Mouse (Mus musculus) liver (tissue): ENCODE measurements at regions not wholly inside any gene's neighbourhood (a gene's known extent, or its start where the extent isn't known, plus 50 kb on each side); places are given as distances from the start of the nearest gene placed in this dataset.
"Not testable (repeated sequence)": the region's sequence is repeated elsewhere in the genome, so short reads cannot be mapped to it uniquely, and the experiment has no call there.

Experiments used
- DNase-seq: peaks from one replicate; pipeline ENCODE4 v3.0.0-alpha.2; 2020; ENCODE audit warnings: mixed read lengths

DNA sequence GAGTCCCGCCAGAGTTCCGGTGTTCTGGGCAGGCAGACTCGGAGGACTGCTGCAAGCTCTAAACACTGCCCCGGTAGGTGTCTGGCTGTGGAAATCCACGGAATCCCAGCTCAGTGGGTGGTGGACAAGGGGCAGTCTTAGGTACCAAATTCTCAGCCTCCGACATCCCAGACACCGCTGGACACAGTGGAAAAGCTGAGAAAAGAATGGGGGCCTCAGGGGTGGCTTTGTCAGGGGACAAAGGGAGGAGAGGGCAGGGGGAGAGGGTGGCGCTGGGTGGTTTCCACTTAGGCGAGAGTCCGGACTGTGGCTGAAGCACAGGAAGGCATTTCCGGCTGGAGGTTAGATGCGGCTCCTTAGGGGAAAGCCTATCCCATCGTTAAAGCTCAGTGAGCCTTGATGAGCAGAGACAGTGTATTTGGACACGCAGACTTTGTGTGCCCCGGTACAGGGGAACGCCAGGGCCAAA, 217.5 kb upstream of the Zpld1 start:
- no peak for DNase-seq

DNA sequence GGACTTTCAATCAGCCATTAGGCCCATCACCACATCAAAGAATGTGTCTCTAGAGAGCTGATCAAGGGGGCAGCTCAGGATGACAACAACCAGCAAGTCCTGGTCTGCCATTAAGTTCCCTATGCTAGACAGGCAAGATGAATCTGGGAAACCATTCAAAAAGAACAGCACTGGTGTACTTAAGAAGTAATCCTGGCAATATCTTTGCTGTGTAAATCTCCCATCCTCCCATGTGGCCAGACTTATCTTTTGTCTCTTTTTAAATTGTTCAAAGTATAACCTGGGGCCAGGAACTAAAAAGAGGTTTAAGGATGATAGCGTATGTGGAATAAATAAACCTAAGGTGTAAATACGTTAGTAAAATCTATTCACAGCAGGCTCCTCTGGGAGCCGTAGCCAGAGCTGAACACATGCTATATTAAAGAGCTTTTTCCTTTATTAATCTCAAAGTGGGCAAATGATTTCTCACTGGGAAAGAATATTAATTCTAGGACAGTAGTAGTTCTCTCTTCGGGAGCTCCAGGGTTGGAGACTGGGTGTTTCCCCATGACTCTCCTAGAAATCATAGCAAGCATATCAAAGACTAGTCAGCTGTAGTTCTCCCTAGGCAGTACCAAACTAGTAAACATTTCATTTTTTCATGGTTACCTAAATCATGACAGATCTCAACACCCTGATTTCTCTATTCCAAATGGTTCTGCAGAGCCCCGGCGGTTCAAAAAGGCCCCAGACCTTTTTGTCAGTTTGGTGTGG, 216.8 kb upstream of the Zpld1 start:
- no peak for DNase-seq

DNA sequence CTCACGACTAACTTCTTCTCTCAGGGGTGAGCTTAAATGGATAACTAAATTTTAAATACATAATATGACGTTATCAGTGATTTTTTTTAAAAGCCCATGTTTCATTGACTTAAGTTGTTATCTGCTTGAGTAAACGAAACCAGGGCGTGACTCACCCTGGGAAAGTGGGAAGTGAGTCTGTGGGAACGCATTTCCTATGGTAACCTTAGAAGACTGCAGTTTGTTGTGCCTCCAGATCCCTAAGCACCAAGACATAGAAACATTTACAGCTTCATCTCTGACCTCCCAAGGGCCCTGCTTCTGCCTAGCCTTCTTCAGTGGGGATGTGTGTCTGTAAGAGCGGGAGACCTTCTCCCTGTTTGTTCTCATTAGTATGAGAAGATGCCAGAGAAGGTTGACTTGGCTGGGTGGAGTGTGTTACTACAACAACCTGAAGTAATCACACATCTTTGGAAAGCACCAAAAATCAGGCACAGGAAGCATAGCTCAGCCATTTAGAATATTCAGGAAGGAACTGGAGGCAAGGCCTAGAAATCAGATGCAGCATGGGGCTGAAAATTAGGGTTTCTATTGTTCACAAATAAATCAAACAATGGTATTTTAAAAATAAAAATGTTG, 207.1 kb upstream of the Zpld1 start:
- DNase-seq = no peak

DNA sequence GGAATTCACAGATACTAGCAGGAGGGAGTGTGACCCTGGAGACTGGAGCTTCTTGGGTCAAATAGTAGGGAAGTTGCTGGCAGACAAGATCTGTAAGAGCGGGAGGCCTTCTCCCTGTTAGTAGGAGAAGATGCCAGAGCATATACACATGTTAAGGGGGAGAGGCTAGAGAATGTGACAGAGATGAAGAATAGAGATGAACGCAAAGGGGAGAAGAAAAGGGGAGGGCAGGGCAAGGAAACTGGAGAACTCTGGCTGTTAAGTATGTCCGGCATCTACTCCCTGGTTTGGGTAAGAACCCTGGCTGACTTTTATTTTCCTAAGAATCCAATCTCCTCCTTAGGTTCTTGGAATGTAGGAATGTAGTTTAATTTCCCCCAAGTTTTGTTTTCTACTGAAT, 206.5 kb upstream of the Zpld1 start:
- no peak for DNase-seq

DNA sequence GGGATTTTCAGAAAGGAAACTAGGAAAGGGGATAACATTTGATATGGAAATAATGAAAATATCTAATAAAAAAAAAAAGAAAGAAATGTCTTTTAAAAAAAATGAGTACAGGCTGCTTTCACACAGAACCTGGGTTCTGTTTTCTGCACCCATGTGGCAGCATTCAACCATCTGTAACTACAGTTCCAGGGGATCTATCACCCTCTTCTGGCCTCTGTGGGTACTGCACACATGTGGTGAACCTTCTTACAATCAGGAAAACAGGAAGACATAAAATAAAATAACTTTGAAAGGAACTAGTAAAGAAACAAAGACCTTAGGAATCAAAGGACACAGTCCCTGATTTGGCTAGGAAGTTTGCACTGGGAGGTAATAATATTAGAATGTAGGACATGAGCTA, 205.5 kb upstream of the Zpld1 start:
- DNase-seq = no peak

DNA sequence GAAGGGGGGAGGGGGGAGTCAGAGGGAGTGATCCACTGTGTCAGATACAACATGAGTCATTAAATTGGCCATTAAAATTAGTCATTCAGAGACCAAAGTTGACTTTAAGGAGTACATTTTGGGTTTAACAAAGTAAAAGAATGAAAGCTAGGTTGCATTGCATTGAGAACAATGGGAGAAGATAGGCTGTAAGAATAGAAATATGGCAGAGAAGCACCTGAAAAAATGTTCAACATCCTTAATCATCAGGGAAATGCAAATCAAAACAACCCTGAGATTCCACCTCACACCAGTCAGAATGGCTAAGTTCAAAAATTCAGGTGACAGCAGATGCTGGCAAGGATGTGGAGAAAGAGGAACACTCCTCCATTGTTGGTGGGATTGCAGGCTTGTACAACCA, 202.0 kb upstream of the Zpld1 start:
- DNase-seq = not testable (repeated sequence)

DNA sequence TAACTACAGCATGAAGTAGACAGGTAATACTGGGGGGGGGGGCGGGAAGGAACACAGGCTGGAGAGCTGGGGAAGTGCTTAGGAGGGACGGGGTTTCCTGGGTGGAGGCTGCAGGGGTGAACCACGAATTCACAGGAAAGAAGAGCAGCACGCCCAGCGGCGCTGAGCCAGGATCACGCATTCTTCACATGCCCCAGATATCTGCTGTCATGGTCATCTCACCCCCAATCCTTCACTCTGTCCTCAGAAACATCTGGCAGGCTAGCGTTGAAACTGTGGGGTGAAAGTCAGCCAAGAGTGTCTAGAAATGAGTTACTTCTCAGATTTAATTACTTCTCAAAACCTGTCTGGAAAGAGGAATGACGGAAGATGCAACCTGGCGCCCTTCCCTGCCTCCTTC, 197.3 kb upstream of the Zpld1 start:
- peak; percentile 19 for DNase-seq

DNA sequence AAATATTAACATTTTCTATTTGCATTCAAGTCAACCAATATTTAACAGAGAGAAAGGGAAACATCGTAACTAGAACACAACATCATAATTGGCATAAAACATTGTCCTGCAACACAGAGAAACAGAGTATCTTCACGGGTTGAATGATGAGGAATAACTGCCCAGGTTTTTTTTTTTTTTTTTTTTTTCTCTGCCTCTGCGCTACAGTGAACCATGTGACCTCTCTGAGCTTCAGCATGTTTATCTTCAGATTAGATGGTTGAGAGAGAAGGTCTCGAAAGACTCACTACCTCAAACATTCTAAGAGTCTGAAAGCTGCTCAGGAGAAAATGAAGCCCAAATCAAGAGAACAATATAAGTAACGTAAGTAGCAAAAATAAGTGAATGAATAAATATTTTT, 196.4 kb upstream of the Zpld1 start:
- no peak for DNase-seq

DNA sequence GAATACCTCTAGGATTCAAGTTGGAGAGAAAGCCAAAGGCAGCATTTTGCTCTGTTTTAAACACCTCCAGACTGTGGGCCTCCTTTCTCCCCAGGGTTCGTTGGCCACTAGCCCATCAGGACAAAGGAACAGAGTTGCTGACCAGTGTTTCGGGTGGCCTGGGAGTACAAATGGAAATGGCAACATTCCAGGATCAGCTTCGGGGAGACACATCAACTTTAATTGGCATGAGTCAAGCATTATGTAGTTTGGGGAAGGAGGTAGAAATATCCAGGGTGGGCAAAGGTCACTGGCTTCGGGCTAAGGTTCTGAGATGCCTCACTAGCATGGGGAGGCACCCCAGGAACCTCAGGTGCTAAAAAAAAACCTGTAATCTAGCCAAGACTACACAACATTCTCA, 194.3 kb upstream of the Zpld1 start:
- DNase-seq = no peak

DNA sequence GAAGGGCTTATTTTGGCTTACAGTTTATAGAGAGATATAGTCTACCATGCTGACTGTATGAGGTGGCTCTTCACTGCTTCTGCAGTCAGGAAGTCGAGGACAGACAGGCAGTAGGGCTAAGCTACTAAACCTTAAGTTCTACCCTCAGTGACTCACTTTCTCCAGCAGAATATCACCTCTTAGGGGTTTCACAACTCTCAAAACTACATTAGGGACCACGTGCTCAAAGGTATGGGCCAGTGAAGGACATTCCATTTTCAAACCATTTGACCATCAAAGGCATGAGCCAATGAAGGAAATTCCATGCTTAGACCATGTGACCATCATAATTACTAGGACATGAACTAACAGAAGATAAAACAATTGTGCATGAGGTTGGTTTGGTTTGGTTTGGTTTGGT, 186.6 kb upstream of the Zpld1 start:
- no peak for DNase-seq

DNA sequence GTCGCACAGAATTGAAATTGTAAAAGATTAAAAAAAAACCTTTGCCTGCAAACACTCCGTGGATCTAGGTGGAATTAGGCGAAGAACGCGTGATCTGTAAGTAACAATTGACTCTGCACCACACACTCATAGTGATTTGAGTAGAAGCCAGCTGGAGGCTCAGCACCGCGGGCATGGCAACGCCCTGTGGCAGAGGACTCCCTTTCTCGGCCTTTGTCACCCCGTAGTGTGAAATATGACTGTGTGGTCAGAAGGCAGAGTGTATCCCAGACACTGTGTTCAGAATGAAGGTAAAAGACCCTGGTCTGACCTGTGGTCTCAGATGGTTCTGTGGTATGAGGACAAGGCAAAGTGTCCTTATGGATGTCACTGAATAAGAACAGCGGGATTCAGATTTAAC, 183.0 kb upstream of the Zpld1 start:
- DNase-seq = no peak

DNA sequence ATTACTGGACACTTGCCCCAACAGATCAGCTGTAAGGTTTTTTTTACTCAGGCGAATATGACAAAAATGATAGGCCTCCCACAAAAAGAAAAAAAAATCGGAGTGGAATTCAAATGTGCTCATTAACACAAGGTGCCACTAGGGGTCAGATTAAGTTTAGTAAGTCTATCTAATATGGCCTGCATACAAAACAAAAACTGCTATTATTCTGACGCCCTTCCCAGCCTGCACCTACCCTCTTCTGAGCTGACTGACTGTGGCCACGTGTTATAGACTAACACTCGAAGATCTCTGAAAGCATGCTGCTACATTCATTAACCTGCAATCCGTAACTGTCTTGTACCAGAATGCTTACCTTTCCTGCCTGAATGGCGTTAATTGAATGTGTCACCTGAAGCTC, 182.5 kb upstream of the Zpld1 start:
- DNase-seq = no peak

DNA sequence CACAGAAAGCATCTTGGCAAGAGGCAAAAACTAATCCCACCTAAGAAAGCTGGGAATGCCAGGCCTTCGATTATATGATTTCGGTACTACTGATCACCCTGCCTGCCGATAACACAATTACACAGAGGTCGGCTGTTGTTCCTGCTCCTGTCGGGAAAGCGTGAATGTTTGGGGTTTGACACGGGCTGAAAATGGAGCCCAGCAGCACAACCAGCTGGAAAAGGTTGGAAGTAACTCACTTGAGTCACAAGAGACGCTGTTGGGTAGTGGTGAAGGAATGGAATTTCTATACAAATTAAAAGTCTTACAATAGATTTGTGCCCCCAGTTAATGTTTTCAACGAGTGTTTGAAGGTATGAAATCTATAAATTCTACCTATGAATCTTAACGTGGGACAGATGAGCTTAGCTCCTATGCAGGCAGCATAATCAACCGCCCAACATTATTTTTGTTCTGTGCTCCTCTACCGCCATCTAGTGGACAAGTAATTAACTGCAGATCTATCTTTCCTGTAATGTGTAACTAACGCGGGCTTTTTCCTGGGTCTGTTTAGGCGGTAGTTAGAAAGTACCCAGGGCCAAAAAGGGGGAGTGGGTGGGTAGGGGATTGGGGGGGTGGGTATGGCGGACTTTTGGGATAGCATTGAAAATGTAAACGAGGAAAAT, 178.9 kb upstream of the Zpld1 start:
- no peak for DNase-seq

DNA sequence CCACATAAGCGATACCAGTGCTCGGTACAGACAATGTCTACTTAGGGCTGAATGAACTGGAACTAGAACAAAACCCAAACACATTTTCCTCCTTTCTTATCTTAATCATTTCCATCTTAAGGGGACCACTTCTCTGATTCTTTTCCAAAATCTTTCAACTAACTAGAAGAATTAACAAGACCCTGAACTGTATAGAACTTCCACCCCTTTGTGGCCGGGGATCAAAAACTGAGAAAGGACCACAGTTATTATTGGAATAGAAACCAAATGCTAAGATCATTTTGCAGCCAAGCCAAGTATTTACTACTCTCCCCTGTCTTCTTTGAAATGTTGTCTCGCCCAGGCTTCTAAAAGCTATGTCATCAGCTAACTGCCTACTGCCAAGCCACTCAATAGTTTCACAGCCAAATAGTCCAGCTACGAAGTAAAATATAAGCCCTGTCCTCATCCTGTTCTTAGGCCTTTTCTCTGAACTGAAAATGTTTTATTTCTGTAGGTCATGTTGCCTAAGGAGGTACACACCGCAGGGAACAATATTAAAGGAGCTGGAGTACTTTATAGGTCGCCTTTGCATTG, 177.3 kb upstream of the Zpld1 start:
- no peak for DNase-seq

DNA sequence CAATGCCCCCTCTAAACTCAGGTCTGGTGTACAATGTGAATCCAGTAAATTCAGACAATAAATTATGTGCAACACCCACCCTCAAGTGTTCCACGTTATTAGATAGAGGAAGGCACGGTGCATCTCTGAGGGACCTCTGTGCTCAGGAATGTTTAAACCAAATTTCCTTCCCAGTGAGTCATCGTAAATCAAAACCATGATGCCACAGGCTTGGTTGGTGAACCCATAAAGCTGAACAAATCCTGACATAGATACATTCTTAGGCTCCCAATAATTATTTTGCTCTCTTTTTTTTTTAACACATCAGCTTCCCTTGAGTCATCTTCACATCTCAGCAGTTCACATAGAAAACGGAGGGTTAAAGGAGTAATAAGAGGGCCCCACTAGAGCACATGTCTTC, 173.6 kb upstream of the Zpld1 start:
- DNase-seq = no peak

DNA sequence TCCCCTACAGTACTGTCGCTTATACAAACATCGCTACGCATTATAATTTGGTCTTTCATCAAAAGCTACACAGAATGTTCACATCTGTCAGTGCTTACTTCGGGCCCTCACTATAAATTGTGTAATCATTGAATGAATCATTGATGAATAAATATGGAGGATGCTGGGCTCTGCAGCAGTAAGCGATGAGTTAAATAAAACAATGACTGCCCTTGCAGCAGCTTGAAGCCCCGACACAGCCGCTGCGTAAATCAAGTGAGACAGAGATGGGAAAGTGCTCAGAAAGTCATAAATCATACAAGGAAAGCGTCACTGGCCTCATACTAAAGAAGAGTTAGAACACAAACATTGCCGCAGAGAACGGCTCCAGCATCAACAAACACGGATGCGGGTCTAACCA, 172.9 kb upstream of the Zpld1 start:
- no peak for DNase-seq

DNA sequence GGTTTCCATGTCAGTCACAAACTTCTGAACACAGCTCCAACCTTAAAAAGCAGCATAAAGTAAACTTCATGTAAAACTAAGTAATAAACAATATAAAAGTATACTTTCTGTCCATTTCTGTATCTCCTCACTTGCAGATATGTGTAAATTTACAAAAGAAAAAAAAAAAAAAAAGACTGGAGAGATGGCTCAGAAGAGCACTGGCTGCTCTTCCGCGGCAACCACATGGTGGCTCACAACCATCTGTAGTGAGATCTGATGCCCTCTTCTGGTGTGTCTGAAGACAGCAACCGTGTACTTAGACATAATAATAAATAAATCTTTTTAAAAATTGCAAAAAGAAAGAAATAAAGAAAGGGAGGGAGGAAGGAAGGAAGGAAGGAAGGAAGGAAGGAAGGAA, 171.9 kb upstream of the Zpld1 start:
- no peak for DNase-seq

DNA sequence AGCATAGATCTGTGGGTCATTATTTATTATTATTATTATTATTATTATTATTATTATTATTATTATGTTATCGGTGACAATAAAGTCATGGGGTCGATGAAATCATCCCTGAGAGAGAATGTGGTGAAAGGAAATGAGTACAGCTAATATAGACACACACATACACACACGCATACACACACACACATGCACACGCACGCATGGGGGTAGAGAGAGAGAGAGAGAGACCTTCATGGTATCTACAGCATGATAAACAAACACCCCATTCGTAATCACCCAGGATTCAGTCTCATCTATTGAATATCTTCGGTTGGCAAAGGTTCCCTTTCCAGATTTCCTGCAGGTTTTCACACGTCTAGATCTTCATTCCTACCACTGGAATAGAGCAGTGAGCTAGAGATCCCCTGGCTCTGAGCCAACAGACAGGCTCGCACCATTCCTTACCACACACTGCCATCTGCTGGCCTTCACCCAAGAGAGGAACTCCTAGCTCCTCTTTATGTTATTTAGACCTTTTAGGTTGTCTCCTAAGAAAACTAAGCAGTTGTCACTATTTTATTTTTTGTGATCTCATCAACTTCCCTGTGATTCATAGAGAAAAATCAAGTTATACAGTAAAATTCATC, 171.2 kb upstream of the Zpld1 start:
- DNase-seq = peak; percentile 71

DNA sequence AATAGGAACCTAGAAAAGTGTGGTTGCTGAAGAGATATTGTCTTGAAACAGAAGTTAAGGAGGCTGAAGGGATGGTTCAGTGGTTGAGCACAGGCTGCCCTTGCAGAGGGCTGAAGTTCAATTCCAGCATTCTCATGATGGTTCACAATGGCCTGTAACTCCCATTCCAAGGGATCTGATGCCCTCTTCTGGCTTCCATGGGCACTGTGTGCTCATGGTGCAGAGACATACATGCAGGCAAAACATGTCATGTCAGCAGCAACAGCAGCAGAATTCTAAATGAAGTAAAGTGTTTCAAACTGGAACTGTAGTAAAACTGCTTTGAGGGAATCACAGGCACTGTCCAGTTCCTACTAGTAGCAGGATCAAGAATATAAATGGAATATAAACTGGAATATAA, 162.7 kb upstream of the Zpld1 start:
- no peak for DNase-seq

DNA sequence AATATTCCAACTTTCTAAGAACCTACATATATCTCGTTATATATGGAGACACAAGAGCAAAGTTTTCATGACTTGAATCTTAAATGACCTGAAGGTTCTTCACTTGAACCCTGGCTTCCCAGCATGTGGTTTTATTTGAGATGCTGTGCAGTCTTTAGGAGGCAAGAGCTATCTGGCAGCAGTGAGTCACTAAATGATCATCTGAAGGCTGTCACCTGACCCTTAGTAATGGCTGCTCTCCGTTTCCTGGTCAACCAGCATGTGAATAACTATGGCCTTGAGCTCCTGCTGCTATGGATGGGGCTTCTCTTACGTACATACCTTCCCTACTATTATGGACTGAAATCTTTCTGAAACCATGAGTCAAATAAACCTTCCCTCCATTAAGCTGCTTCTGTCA, 149.8 kb upstream of the Zpld1 start:
- no peak for DNase-seq

DNA sequence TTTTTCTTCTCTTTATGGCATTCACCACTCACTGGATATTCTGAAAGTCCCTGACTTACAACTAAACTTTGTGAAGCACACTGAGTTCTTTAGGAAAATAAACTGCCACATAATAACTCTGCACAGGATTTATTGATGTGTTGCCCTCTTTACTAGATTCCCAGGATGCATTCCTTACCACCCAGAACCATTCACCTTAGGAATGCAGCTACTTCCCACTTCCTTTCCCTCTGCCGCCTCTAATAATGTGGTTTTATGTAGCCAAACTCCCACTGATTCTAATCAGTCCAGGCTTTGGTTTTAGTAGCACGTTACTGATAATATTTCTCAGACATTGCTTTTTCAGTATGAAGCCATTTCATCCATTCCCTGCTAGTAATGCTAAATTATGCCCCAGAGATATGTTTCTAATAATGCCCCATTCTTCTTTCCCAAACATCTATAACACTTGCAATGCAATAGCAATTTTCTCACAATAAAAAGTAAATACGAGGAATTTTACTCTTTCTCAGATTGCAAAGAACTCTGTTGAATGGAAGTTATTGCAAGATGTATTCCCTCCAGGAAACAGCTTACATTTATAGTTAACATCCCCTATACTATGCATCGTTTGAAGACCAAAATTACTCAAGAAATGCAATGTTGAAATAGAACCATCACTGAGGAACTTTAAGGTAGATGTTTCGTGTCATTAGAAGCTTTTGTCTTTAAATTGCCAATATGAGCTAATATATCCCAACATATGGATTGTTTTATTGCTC, 145.2 kb upstream of the Zpld1 start:
- DNase-seq = no peak

DNA sequence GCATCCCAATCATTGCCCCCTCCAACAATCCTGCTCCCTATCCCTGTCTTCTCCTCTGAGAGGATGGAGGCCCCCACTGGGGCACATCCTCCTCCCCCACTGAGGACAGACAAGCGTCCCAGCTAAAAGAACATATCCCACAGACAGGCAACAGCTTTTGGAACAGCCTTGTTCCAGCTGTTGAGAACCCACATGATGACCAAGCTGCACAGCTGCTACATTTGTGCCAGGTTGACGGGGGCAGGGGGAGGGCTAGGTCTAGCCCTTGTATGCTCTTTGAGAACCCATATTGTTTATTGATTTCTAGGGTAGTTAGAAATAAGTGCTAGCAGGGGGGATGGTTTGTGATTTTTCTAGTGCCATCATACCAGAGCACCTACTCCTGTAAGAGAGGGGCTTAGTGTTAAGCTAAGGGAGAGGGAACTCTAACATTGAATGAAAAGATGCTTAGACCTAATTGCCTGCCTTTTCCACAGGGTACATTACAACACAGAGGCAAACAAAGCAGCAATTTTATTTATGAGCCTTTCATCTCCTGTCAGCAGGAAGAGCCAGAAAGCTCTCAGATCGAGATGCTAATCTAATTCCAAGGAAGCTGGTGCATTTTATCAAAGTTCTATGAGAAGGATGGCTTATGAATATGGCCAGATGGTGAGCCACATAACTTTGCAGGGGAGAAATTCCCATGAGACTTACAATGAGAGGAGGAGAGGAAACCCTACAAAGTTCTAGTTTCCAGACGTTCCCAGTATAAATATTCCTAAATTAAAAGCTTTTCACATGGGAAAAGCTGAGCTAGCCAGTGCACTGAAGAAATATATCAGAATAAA, 137.6 kb upstream of the Zpld1 start:
- no peak for DNase-seq
